Mouse (Mus musculus) brain, embryonic 14.5 days (tissue): Measurements from ENCODE around the gene Zfp36l2.

Experiments used
- CTCF ChIP-seq: fragments of 200-500 bp; IDR thresholded peaks from 2 replicates; pipeline ENCODE4 v1.5.1; 2012; ENCODE audit warnings: inconsistent platforms, mild to moderate bottlenecking, moderate library complexity, borderline replicate concordance; ENCODE audit not compliant: insufficient read depth, insufficient read length; ENCODE audit errors: extremely low read depth
- POLR2A ChIP-seq: fragments of 200-500 bp; IDR thresholded peaks from 2 replicates; pipeline ENCODE4 v1.6.1; 2012; ENCODE audit warnings: mild to moderate bottlenecking, inconsistent platforms, borderline replicate concordance; ENCODE audit not compliant: poor library complexity, insufficient read depth, insufficient read length, severe bottlenecking; ENCODE audit errors: extremely low read depth

DNA sequence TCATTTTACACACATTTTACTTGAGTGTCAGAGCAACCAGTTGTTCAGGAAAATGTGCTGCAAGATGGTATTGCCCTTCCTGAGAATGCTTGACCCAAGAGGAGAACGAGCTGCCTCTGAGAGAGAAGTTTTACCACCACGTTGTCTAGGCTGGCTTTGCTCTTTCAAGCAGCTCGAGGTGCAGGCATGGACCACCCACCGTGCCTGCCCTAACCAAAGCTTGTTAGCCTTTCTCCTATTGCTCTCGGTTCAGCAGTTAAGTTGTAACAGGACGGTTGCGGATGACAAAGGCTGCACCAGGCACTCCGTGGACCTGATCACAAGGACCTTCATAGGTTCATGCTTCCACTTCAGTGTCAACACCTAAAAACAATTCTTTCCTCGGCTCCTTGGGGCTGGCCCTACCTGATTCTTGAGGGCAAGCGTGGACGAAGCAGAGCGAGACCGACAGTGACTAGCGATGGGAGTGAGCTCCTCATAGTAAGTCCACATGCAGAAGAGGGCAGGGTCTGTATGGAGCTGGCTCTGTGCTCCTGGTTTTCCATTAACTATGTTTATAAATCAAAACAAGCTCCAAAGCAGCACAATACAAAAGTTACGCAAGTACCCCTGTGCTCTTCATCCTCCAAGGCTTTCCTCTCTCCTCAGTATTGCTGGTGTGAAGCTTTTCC, 36.6 kb upstream of the Zfp36l2 start:
- TF ChIP-seq CTCF, result no peak
- no peak for TF ChIP-seq POLR2A
